Mouse (Mus musculus) testis, adult 2 months (tissue): Measurements from ENCODE around the gene Fuca1.

Experiments
- CTCF ChIP-seq: fragments of 200-500 bp; IDR thresholded peaks from 2 replicates; pipeline ENCODE4 v1.5.1; 2012; ENCODE audit warnings: low read depth, mild to moderate bottlenecking, inconsistent platforms, low read length, moderate library complexity; ENCODE audit not compliant: control insufficient read depth, insufficient read depth, insufficient replicate concordance
- POLR2A ChIP-seq: fragments of 200-500 bp; IDR thresholded peaks from 2 replicates; pipeline ENCODE4 v1.6.1; 2012; ENCODE audit warnings: low read depth, mild to moderate bottlenecking, inconsistent platforms, low read length, moderate library complexity; ENCODE audit not compliant: control insufficient read depth

- 0 out of 2 replicates have a peak, but pooled peaks have one; percentile 12 for TF ChIP-seq POLR2A
- TF ChIP-seq CTCF, result no peak
These were observed 22.0 kb upstream of the Fuca1 start for GRCm38 (mm10) chr4:135898380-135899049.
